ENCODE assay signal across 8 mouse cellular contexts in genomic region chr13:106946594-106947540, GRCm38 (mm10). TPM values are rescaled to one million over a fixed set of nuclear protein-coding genes. Genes with fewer than 3 reads are reported as not detected.
DNase-seq lines count a peak whose midpoint lies in the region; ATAC-seq and TF ChIP-seq lines count a peak whose summit lies in the region.

TSS of gene Dimt1 (plus strand) at chr13:106947127.

- H3K9me3 ChIP-seq in MEL (replicated peaks; ENCODE audit: insufficient read depth, low read length), result no peaks in the 10 kb centered on the region
- H3K9me3 ChIP-seq in forebrain, postnatal 0 days (ENCODE audit: low read length), result no peaks in the 10 kb centered on the region
- no peaks in the 10 kb centered on the region for H3K9me3 ChIP-seq in lung, embryonic 15.5 days

- peak within 1 kb of the TSS; percentile 77 for H3K4me2 ChIP-seq in forebrain, postnatal 0 days (ENCODE audit: low read depth)
- H3K4me2 ChIP-seq in lung, embryonic 15.5 days, result peak within 1 kb of the TSS; percentile 63

- peak; percentile 99 for ATAC-seq in forebrain, postnatal 0 days
- peak; percentile 99 for ATAC-seq in lung, embryonic 15.5 days (ENCODE audit: borderline replicate concordance, extremely low read depth, low FRiP score, low TSS enrichment)

- H3K36me3 ChIP-seq in MEL (ENCODE audit: control insufficient read depth in 1 of 2, insufficient read depth in 2 of 2, low read length in 2 of 2), result peaks cover 10 to 19% of the 10 kb centered on the region in 2 experiments
- peaks cover 15% of the 10 kb centered on the region for H3K36me3 ChIP-seq in forebrain, postnatal 0 days (ENCODE audit: insufficient read depth)
- peaks cover 18% of the 10 kb centered on the region for H3K36me3 ChIP-seq in lung, embryonic 15.5 days

- TF ChIP-seq EP300 in MEL (IDR thresholded peaks at IDR 0.05; ENCODE audit: low read depth in 1 of 2, low read length in 2 of 2), result no peak

- TF ChIP-seq CTCF in MEL (IDR thresholded peaks at IDR 0.05 in 2 of 3, conservative IDR thresholded peaks at IDR 0.05 in 1 of 3; ENCODE audit: control insufficient read depth in 1 of 3, insufficient read depth in 1 of 3, low read depth in 2 of 3, low read length in 3 of 3, poor library complexity in 1 of 3, severe bottlenecking in 1 of 3), result no peak
- no peak for TF ChIP-seq CTCF in cerebellum, adult 2 months (IDR thresholded peaks at IDR 0.05; ENCODE audit: borderline replicate concordance, insufficient read depth, low read depth, low read length)
- TF ChIP-seq CTCF in forebrain, postnatal 0 days (IDR thresholded peaks at IDR 0.05; ENCODE audit: low read depth), result no peak

- H3K9ac ChIP-seq in MEL (ENCODE audit: control insufficient read depth, low read depth, low read length, poor library complexity, severe bottlenecking), result peak within 1 kb of the TSS; percentile 74
- peak within 1 kb of the TSS; percentile 88 for H3K9ac ChIP-seq in forebrain, postnatal 0 days
- H3K9ac ChIP-seq in lung, embryonic 15.5 days, result peak within 1 kb of the TSS; percentile 80

- H3K79me2 ChIP-seq in MEL (ENCODE audit: control insufficient read depth, insufficient read depth, low read length, poor library complexity), result peaks cover 15% of the 10 kb centered on the region

- peak; percentile 39 to 82; a peak in 3 of 4 replicates for TF ChIP-seq POLR2A in MEL (IDR thresholded peaks at IDR 0.05; ENCODE audit: control insufficient read depth in 1 of 2, insufficient read depth in 1 of 2, low read depth in 1 of 2, low read length in 2 of 2, poor library complexity in 1 of 2)
- TF ChIP-seq POLR2A in cerebellum, adult 2 months (IDR thresholded peaks at IDR 0.05; ENCODE audit: borderline replicate concordance, insufficient read depth, low read length), result peak; percentile 82

- WGBS in cerebellum, adult 2 months, result under 1% methylated on average over 68 of the region's 68 CpGs
- WGBS in forebrain, postnatal 0 days, result under 1% methylated on average over 68 of the region's 68 CpGs
- WGBS in lung, embryonic 15.5 days, result under 1% methylated on average over 67 of the region's 68 CpGs

- H3K4me3 ChIP-seq in MEL (ENCODE audit: control insufficient read depth in 1 of 2, insufficient read depth in 1 of 2, low read depth in 2 of 2, low read length in 2 of 2), result peak within 1 kb of the TSS; percentile 79 to 90
- H3K4me3 ChIP-seq in cerebellum, adult 2 months (replicated peaks; ENCODE audit: insufficient read depth, low read depth, low read length), result peak within 1 kb of the TSS; percentile 69
- H3K4me3 ChIP-seq in forebrain, postnatal 0 days (ENCODE audit: low read depth, low read length), result peak within 1 kb of the TSS; percentile 88
- H3K4me3 ChIP-seq in lung, embryonic 15.5 days, result peak within 1 kb of the TSS; percentile 98

- H3K27ac ChIP-seq in MEL (ENCODE audit: control insufficient read depth, low read depth, low read length), result no peak within 1 kb of the TSS; the same call in 1 of the 2 replicates
- peak within 1 kb of the TSS; percentile 39; the same call in 1 of the 2 replicates for H3K27ac ChIP-seq in cerebellum, adult 2 months (ENCODE audit: insufficient read depth, low read length)
- peak within 1 kb of the TSS; percentile 77 for H3K27ac ChIP-seq in forebrain, postnatal 0 days (ENCODE audit: low read depth, low read length)
- peak within 1 kb of the TSS; percentile 85 for H3K27ac ChIP-seq in lung, embryonic 15.5 days

- TF ChIP-seq RAD21 in MEL (IDR thresholded peaks at IDR 0.05; ENCODE audit: low read depth, low read length), result no peak

- peaks cover 0 to 6% of the 10 kb centered on the region in 2 experiments; a peak in 1 of 4 replicates for H3K4me1 ChIP-seq in MEL (ENCODE audit: control insufficient read depth in 1 of 2, insufficient read depth in 2 of 2, low read length in 2 of 2)
- peaks cover 9% of the 10 kb centered on the region; the same call in 1 of the 2 replicates for H3K4me1 ChIP-seq in cerebellum, adult 2 months (ENCODE audit: control insufficient read depth, insufficient read depth, low read length)
- peaks cover 10% of the 10 kb centered on the region; the same call in 1 of the 2 replicates for H3K4me1 ChIP-seq in forebrain, postnatal 0 days (ENCODE audit: insufficient read depth)
- H3K4me1 ChIP-seq in lung, embryonic 15.5 days, result peaks cover 8% of the 10 kb centered on the region

- DNase-seq in MEL (ENCODE audit: low read depth, low spot score), result peak; percentile 95
- peak; percentile 94 to 96 for DNase-seq in cerebellum, adult 2 months
- DNase-seq in forebrain, postnatal 0 days, result peak; percentile 95
- peak; percentile 95 for DNase-seq in heart, postnatal 4 days
- peak; percentile 93 to 94 for DNase-seq in layer of hippocampus, adult 8-10 months (ENCODE audit: low spot score in 2 of 2)
- DNase-seq in ovary, adult 18-20 months (ENCODE audit: low spot score), result peak; percentile 94
- peak; percentile 92 for DNase-seq in thymus, postnatal 0 days (ENCODE audit: low spot score)

- H3K27me3 ChIP-seq in MEL (ENCODE audit: control insufficient read depth in 1 of 2, insufficient read depth in 2 of 2, low read length in 2 of 2), result no peaks in the 10 kb centered on the region
- H3K27me3 ChIP-seq in cerebellum, adult 2 months (ENCODE audit: control insufficient read depth, insufficient read depth, low read length), result no peaks in the 10 kb centered on the region
- H3K27me3 ChIP-seq in forebrain, postnatal 0 days (ENCODE audit: insufficient read depth, low read length), result no peaks in the 10 kb centered on the region
- no peaks in the 10 kb centered on the region for H3K27me3 ChIP-seq in lung, embryonic 15.5 days

TF ChIP-seq in MEL, 35 proteins besides CTCF, POLR2A, EP300 and RAD21 (continues in another document):
- no peak for TF ChIP-seq CHD2 (IDR thresholded peaks at IDR 0.05; ENCODE audit: low read length)
- TF ChIP-seq TBP (IDR thresholded peaks at IDR 0.05; ENCODE audit: low read depth, low read length), result no peak; the same call in 1 of the 2 replicates
- TF ChIP-seq UBTF (IDR thresholded peaks at IDR 0.05; ENCODE audit: borderline replicate concordance, insufficient read depth, low read depth, low read length), result no peak
- TF ChIP-seq USF2 (IDR thresholded peaks at IDR 0.05; ENCODE audit: borderline replicate concordance in 1 of 2, insufficient read depth in 1 of 2, low read depth in 1 of 2, low read length in 2 of 2), result no peak
- no peak for TF ChIP-seq ZNF384 (IDR thresholded peaks at IDR 0.05; ENCODE audit: low read depth, low read length)
- TF ChIP-seq GABPA (IDR thresholded peaks at IDR 0.05; ENCODE audit: low read depth, low read length), result no peak
- no peak for TF ChIP-seq BHLHE40 (IDR thresholded peaks at IDR 0.05; ENCODE audit: borderline replicate concordance, low read depth, low read length)
- TF ChIP-seq JUND (IDR thresholded peaks at IDR 0.05; ENCODE audit: low read depth, low read length), result no peak
- TF ChIP-seq POLR2AphosphoS5 (IDR thresholded peaks at IDR 0.05; ENCODE audit: borderline replicate concordance, low read depth, low read length), result no peak
- TF ChIP-seq ZC3H11A (IDR thresholded peaks at IDR 0.05; ENCODE audit: low read depth, low read length), result no peak
- no peak for TF ChIP-seq E2F4 (IDR thresholded peaks at IDR 0.05; ENCODE audit: borderline replicate concordance, low read depth, low read length)
- TF ChIP-seq SMC3 (IDR thresholded peaks at IDR 0.05; ENCODE audit: low read depth, low read length), result no peak
- TF ChIP-seq KAT2A (conservative IDR thresholded peaks at IDR 0.05; ENCODE audit: low read depth, low read length), result peak; percentile 83
- peak; percentile 92 for TF ChIP-seq MYC (IDR thresholded peaks at IDR 0.05; ENCODE audit: low read depth, low read length)
- peak; percentile 67 for TF ChIP-seq ELF1 (IDR thresholded peaks at IDR 0.05; ENCODE audit: low read depth, low read length)
- peak; percentile 94 for TF ChIP-seq SIN3A (IDR thresholded peaks at IDR 0.05; ENCODE audit: low read length)
- TF ChIP-seq ZKSCAN1 (IDR thresholded peaks at IDR 0.05; ENCODE audit: low read depth, low read length), result no peak
- peak; percentile 80 for TF ChIP-seq MAX (IDR thresholded peaks at IDR 0.05; ENCODE audit: low read length)
- TF ChIP-seq MEF2A (IDR thresholded peaks at IDR 0.05; ENCODE audit: extremely low read depth, insufficient replicate concordance, low read depth, low read length, poor library complexity, severe bottlenecking), result no peak
- no peak for TF ChIP-seq CHD1 (IDR thresholded peaks at IDR 0.05; ENCODE audit: low read depth, low read length)
- no peak for TF ChIP-seq MAFK (IDR thresholded peaks at IDR 0.05; ENCODE audit: borderline replicate concordance, low read depth, low read length)
- TF ChIP-seq HCFC1 (IDR thresholded peaks at IDR 0.05; ENCODE audit: low read depth, low read length), result peak; percentile 96
- TF ChIP-seq TAL1 (IDR thresholded peaks at IDR 0.05; ENCODE audit: low read length), result no peak
- TF ChIP-seq ZMIZ1 (IDR thresholded peaks at IDR 0.05; ENCODE audit: low read depth, low read length), result no peak
- TF ChIP-seq POLR2AphosphoS2 (IDR thresholded peaks at IDR 0.05; ENCODE audit: low read length), result peak; percentile 39; the same call in 1 of the 2 replicates
- TF ChIP-seq NRF1 (IDR thresholded peaks at IDR 0.05; ENCODE audit: insufficient read depth, low read depth, low read length, poor library complexity, severe bottlenecking), result 0 out of 2 replicates have a peak, but pooled peaks have one; percentile 26
- TF ChIP-seq TCF12 (IDR thresholded peaks at IDR 0.05; ENCODE audit: low read depth, low read length), result 0 out of 2 replicates have a peak, but pooled peaks have one; percentile 19
- TF ChIP-seq MYB (IDR thresholded peaks at IDR 0.05; ENCODE audit: low read depth, low read length), result no peak
- 0 out of 2 replicates have a peak, but pooled peaks have one; percentile 17 for TF ChIP-seq RCOR1 (IDR thresholded peaks at IDR 0.05; ENCODE audit: low read depth, low read length)
- TF ChIP-seq ETS1 (IDR thresholded peaks at IDR 0.05; ENCODE audit: low read depth, low read length), result no peak
- TF ChIP-seq NELFE (IDR thresholded peaks at IDR 0.05; ENCODE audit: low read depth, low read length), result peak; percentile 75

RNA-seq across cellular contexts. Expression of gene Dimt1, which starts in this region (rescaled TPM):
- 32.0 and 35.2 TPM in 2 replicates for total RNA-seq in MEL (2012; rRNA removed)
- polyA plus RNA-seq in MEL (2012; ENCODE audit: insufficient read depth in 1 of 2, insufficient read length in 2 of 2, low read depth in 1 of 2, low replicate concordance in 2 of 2, missing spikeins in 1 of 2), result 10 to 100 TPM in 1 of 2 experiments, not detected in 1; 49.1 TPM
- 19.3 and 23.5 TPM in 2 replicates for polyA plus RNA-seq in cerebellum, adult 2 months (2012; rRNA removed)
- 22.1 and 25.8 TPM in 2 replicates for total RNA-seq in forebrain, postnatal 0 days (2014; rRNA removed)
- polyA plus RNA-seq in forebrain, postnatal 0 days (2015; fragmentation: Nextera tagmentation; extraction: Ambion mirVana), result 32.2 and 32.9 TPM in 2 replicates
- 10 to 100 TPM; 12.8 to 14.1 TPM for total RNA-seq in heart, postnatal 4 days (2021)
- 10 to 100 TPM; 19.8 to 30.2 (median 22.3) TPM for total RNA-seq in layer of hippocampus, adult 8-10 months (2022)
- 44.1 and 44.2 TPM in 2 replicates for polyA plus RNA-seq in lung, embryonic 15.5 days (2015; fragmentation: Nextera tagmentation; extraction: Ambion mirVana)
- polyA plus RNA-seq in thymus, postnatal 0 days (2015; fragmentation: Nextera tagmentation; extraction: Ambion mirVana), result 29.8 and 31.5 TPM in 2 replicates
